Mouse (Mus musculus) liver, embryonic 16.5 days (tissue): ENCODE results near the gene Chd2. TPM values are rescaled to one million over a fixed set of nuclear protein-coding genes. Genes with fewer than 3 reads are reported as not detected.
A peak's percentile ranks its signal among the peaks of the same experiment; 100 is the strongest.

Source experiments
- ATAC-seq: fragments of 200-750 bp; cut with Nextera tagmentation; 2 replicates; pipeline ENCODE4 v1.8.0; 2017; ENCODE audit warnings: low read depth, mild to moderate bottlenecking, moderate number of reproducible peaks, moderate library complexity
- H3K27ac ChIP-seq: fragments of 300-500 bp; sonication (generic); 2 replicates; pipeline ENCODE4 v1.5.1; 2014; ENCODE audit warnings: mild to moderate bottlenecking, low read length
- H3K27me3 ChIP-seq: fragments of 300-500 bp; sonication (generic); 2 replicates; pipeline ENCODE4 v1.6.1; 2014; ENCODE audit warnings: low read depth, low read length, mixed read lengths; ENCODE audit not compliant: control insufficient read depth, insufficient read depth
- H3K36me3 ChIP-seq: fragments of 300-500 bp; sonication (generic); 2 replicates; pipeline ENCODE4 v1.6.1; 2014; ENCODE audit warnings: mild to moderate bottlenecking; ENCODE audit not compliant: control insufficient read depth, insufficient read depth
- H3K4me1 ChIP-seq: fragments of 300-500 bp; sonication (generic); 2 replicates; pipeline ENCODE4 v1.6.1; 2014; ENCODE audit warnings: low read depth, low read length, mixed read lengths; ENCODE audit not compliant: control insufficient read depth
- H3K4me2 ChIP-seq: fragments of 300-500 bp; sonication (generic); 2 replicates; pipeline ENCODE4 v1.6.1; 2014; ENCODE audit warnings: low read depth, low read length, mixed read lengths
- H3K4me3 ChIP-seq: fragments of 300-500 bp; sonication (generic); 2 replicates; pipeline ENCODE4 v1.5.1; 2014; ENCODE audit warnings: low read depth, mild to moderate bottlenecking, low read length
- H3K9ac ChIP-seq: fragments of 300-500 bp; sonication (generic); 2 replicates; pipeline ENCODE4 v1.6.1; 2014; ENCODE audit warnings: low read depth, low read length
- H3K9me3 ChIP-seq: fragments of 300-500 bp; sonication (generic); replicated peaks from 2 replicates; pipeline ENCODE4 v1.6.1; 2016; ENCODE audit warnings: low read length; ENCODE audit not compliant: control insufficient read depth
- WGBS: fragments of 180-500 bp; shearing (Covaris S2); extraction: QIAGEN DNeasy Blood & Tissue Kit; methylation state at CpG from one replicate; pipeline ENCODE4 v1.1.7; 2014; ENCODE audit not compliant: insufficient replicate concordance; 5-methylcytosine and 5-hydroxymethylcytosine counted together
- polyA plus RNA-seq: library from polyadenylated mRNA; unstranded; fragments of >200 nt; fragmentation: Nextera tagmentation; extraction: Ambion mirVana; gene quantifications from 2 replicates; pipeline ENCODE4 v1.2.1, GENCODE M21; 2015

Chd2 gene
- polyA plus RNA-seq, 1 experiment from 2014 or later: 24.7 TPM

GRCm38 (mm10) chr7:73537634-73538423 lies 3.8 kb downstream of the Chd2 start:
- H3K27ac ChIP-seq: peak overlapping the region; percentile 92
- under 1% methylated on average over 46 of the region's 46 CpGs for WGBS
- peak; percentile 95 for ATAC-seq
- peaks cover 36% of the 10 kb centered on the region for H3K4me1 ChIP-seq
- H3K27me3 ChIP-seq: no peaks in the 10 kb centered on the region
- no peaks in the 10 kb centered on the region for H3K9me3 ChIP-seq
- H3K4me2 ChIP-seq: peak overlapping the region; percentile 84
- peak overlapping the region; percentile 55 for H3K9ac ChIP-seq
- peak overlapping the region; percentile 59 for H3K4me3 ChIP-seq
- H3K36me3 ChIP-seq: peaks cover 6% of the 10 kb centered on the region

- H3K9ac ChIP-seq: peak overlapping the region; percentile 47
- no peaks in the 10 kb centered on the region for H3K9me3 ChIP-seq
- peak overlapping the region; percentile 83 for H3K27ac ChIP-seq
- peaks cover 2% of the 10 kb centered on the region for H3K36me3 ChIP-seq
- H3K4me1 ChIP-seq: peaks cover 37% of the 10 kb centered on the region
- peak overlapping the region; percentile 59 for H3K4me3 ChIP-seq
- H3K27me3 ChIP-seq: no peaks in the 10 kb centered on the region
- H3K4me2 ChIP-seq: peak overlapping the region; percentile 78
- ATAC-seq: no peak
- 6% methylated on average over 10 of the region's 10 CpGs for WGBS
Observed at GRCm38 (mm10) chr7:73537228-73537627, 4.4 kb downstream of the Chd2 start.

GRCm38 (mm10) chr7:73536579-73536978 lies 5.1 kb downstream of the Chd2 start:
- ATAC-seq: no peak
- Histone ChIP-seq H3K36me3 (no peaks in the 10 kb centered on the region), H3K9ac (no peak overlapping the region), H3K4me3 (no peak overlapping the region; the same call in 1 of the 2 replicates), H3K9me3 (no peaks in the 10 kb centered on the region), H3K4me2 (peak overlapping the region; percentile 78), H3K27ac (no peak overlapping the region), H3K27me3 (no peaks in the 10 kb centered on the region), H3K4me1 (peaks cover 39% of the 10 kb centered on the region)
- 73% methylated on average over 2 of the region's 2 CpGs for WGBS

GRCm38 (mm10) chr7:73535861-73536200 lies 5.8 kb downstream of the Chd2 start:
- no peak for ATAC-seq
- no peaks in the 10 kb centered on the region for H3K9me3 ChIP-seq
- no peak overlapping the region for H3K9ac ChIP-seq
- H3K27me3 ChIP-seq: no peaks in the 10 kb centered on the region
- WGBS: 66% methylated on average over 4 of the region's 4 CpGs
- H3K4me2 ChIP-seq: no peak overlapping the region
- no peak overlapping the region for H3K4me3 ChIP-seq
- H3K4me1 ChIP-seq: peaks cover 46% of the 10 kb centered on the region
- H3K27ac ChIP-seq: no peak overlapping the region
- no peaks in the 10 kb centered on the region for H3K36me3 ChIP-seq

- Histone ChIP-seq H3K9ac (no peak overlapping the region), H3K4me2 (no peak overlapping the region), H3K27me3 (no peaks in the 10 kb centered on the region), H3K9me3 (no peaks in the 10 kb centered on the region), H3K4me3 (no peak overlapping the region), H3K27ac (no peak overlapping the region), H3K4me1 (peaks cover 46% of the 10 kb centered on the region), H3K36me3 (no peaks in the 10 kb centered on the region)
- 52% methylated on average over 2 of the region's 2 CpGs for WGBS
- ATAC-seq: no peak
Observed at GRCm38 (mm10) chr7:73534937-73535860, 6.4 kb downstream of the Chd2 start.

DNA sequence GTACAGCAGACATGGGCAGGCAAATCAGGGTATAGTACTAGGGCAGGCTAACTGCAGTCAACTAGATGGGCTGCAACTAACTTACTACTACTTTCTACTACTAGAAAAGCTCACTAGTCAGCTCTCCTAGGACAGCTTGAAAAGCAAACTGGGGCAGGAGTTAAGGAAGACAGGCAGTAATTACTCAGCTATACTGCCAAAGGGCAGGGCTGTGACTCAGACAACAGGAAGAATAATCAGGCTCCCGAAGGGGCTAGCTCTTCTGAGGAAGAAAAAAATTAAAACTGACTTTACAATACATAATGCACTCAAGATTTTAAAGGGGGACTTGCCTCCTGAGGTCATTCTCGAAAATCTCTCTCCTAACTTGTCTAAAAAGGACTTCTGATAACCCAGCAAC lies 8.2 kb downstream of the Chd2 start:
- Histone ChIP-seq H3K4me2 (no peak overlapping the region), H3K27ac (peak overlapping the region; percentile 61), H3K4me3 (no peak overlapping the region), H3K9ac (no peak overlapping the region), H3K9me3 (no peaks in the 10 kb centered on the region), H3K4me1 (peaks cover 51% of the 10 kb centered on the region), H3K36me3 (peaks cover 9% of the 10 kb centered on the region), H3K27me3 (no peaks in the 10 kb centered on the region)
- 22% methylated on average over 2 of the region's 2 CpGs for WGBS
- no peak for ATAC-seq

- Histone ChIP-seq H3K9me3 (no peaks in the 10 kb centered on the region), H3K4me2 (no peak overlapping the region), H3K36me3 (peaks cover 9% of the 10 kb centered on the region), H3K9ac (no peak overlapping the region), H3K27ac (peak overlapping the region; percentile 61; the same call in 1 of the 2 replicates), H3K4me3 (no peak overlapping the region), H3K4me1 (peaks cover 51% of the 10 kb centered on the region), H3K27me3 (no peaks in the 10 kb centered on the region)
- WGBS: 39% methylated on average over 3 of the region's 3 CpGs
- no peak for ATAC-seq
Observed at GRCm38 (mm10) chr7:73532916-73533315, 8.7 kb downstream of the Chd2 start.

DNA sequence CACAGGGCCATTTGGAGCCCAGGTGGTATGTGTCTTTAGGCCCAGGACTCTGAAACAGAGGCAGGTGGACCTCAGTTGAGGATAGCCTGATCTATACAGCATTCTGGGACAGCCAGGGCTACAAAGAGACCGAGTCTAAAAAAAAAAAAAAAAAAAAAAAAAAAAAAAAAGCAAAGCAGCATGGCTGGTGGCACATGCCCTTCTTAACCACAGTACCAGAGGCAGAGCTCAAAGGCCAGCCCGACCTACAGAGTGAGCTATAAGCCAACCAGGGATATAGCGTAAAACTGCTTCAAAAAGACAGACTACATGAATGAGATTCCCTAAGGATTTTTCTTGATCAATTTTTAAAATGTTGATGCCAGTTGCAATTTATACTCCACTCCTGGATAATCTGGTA lies 9.5 kb downstream of the Chd2 start:
- H3K4me2 ChIP-seq: no peak overlapping the region
- peaks cover 49% of the 10 kb centered on the region for H3K4me1 ChIP-seq
- H3K27me3 ChIP-seq: no peaks in the 10 kb centered on the region
- no peak for ATAC-seq
- H3K4me3 ChIP-seq: no peak overlapping the region
- 39% methylated on average over 3 of the region's 3 CpGs for WGBS
- H3K9ac ChIP-seq: no peak overlapping the region
- H3K36me3 ChIP-seq: peaks cover 9% of the 10 kb centered on the region
- no peak overlapping the region for H3K27ac ChIP-seq
- no peaks in the 10 kb centered on the region for H3K9me3 ChIP-seq
